Mouse (Mus musculus) embryonic facial prominence, embryonic 12.5 days (tissue): ENCODE measurements around the gene Ablim1. TPM values are rescaled to one million over a fixed set of nuclear protein-coding genes. Genes with fewer than 3 reads are reported as not detected.

Source experiments
- ATAC-seq: fragments of 200-750 bp; cut with Nextera tagmentation; 2 replicates; pipeline ENCODE4 v1.8.0; 2017; ENCODE audit not compliant: insufficient number of reproducible peaks, insufficient read depth, low FRiP score, low TSS enrichment
- H3K27ac ChIP-seq: fragments of 300-500 bp; sonication (generic); 2 replicates; pipeline ENCODE4 v1.5.1; 2016; ENCODE audit warnings: mild to moderate bottlenecking
- H3K27me3 ChIP-seq: fragments of 300-500 bp; sonication (generic); 2 replicates; pipeline ENCODE4 v1.6.1; 2016; ENCODE audit warnings: mild to moderate bottlenecking, moderate library complexity
- H3K36me3 ChIP-seq: fragments of 300-500 bp; sonication (generic); 2 replicates; pipeline ENCODE4 v1.6.1; 2016; ENCODE audit warnings: mild to moderate bottlenecking
- H3K4me1 ChIP-seq: fragments of 300-500 bp; sonication (generic); 2 replicates; pipeline ENCODE4 v1.6.1; 2016
- H3K4me2 ChIP-seq: fragments of 300-500 bp; sonication (generic); replicated peaks from 2 replicates; pipeline ENCODE4 v1.6.1; 2016; ENCODE audit warnings: mild to moderate bottlenecking, moderate library complexity
- H3K4me3 ChIP-seq: fragments of 300-500 bp; sonication (generic); 2 replicates; pipeline ENCODE4 v1.5.1; 2016; ENCODE audit warnings: mild to moderate bottlenecking
- H3K9ac ChIP-seq: fragments of 300-500 bp; sonication (generic); 2 replicates; pipeline ENCODE4 v1.6.1; 2016; ENCODE audit warnings: mild to moderate bottlenecking, moderate library complexity
- H3K9me3 ChIP-seq: fragments of 300-500 bp; sonication (generic); 2 replicates; pipeline ENCODE4 v1.6.1; 2016; ENCODE audit warnings: mild to moderate bottlenecking, moderate library complexity
- WGBS: fragments of 180-500 bp; shearing (Covaris S2); methylation state at CpG from one replicate; pipeline ENCODE4 v1.1.7; 2016; 5-methylcytosine and 5-hydroxymethylcytosine counted together
- polyA plus RNA-seq: library from polyadenylated mRNA; unstranded; fragments of >200 nt; fragmentation: Nextera tagmentation; extraction: Ambion mirVana; gene quantifications from 2 replicates; pipeline ENCODE4 v1.2.1, GENCODE M21; 2016

Ablim1 gene
- polyA plus RNA-seq, 1 experiment from 2014 or later = 32.0 TPM

DNA sequence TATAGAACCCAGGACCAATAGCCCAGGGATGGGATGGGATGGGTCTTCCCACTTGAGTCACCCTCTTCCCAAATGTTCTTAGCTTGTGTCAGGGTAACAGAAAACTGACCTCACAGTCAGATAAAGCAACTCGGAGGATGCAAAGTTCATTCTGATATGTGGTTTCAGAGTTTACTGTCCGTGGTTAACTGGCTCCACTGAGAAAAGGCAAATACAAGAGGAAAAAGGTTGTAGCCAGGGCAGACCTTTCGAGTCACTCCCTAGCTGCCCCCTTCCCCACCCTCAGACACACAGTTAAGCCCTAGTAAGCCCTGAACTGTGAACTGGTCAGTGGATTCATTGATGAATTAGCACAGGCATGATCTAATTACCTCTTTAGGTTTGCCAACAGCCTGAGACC, 7.1 kb upstream of the Ablim1 start:
- no peak for ATAC-seq
- Histone ChIP-seq H3K9ac (no peak overlapping the region), H3K9me3 (no peaks in the 10 kb centered on the region), H3K36me3 (no peaks in the 10 kb centered on the region), H3K4me3 (no peak overlapping the region), H3K27ac (no peak overlapping the region), H3K4me1 (no peaks in the 10 kb centered on the region), H3K27me3 (no peaks in the 10 kb centered on the region), H3K4me2 (no peak overlapping the region)
- WGBS = 93% methylated on average over 3 of the region's 3 CpGs

DNA sequence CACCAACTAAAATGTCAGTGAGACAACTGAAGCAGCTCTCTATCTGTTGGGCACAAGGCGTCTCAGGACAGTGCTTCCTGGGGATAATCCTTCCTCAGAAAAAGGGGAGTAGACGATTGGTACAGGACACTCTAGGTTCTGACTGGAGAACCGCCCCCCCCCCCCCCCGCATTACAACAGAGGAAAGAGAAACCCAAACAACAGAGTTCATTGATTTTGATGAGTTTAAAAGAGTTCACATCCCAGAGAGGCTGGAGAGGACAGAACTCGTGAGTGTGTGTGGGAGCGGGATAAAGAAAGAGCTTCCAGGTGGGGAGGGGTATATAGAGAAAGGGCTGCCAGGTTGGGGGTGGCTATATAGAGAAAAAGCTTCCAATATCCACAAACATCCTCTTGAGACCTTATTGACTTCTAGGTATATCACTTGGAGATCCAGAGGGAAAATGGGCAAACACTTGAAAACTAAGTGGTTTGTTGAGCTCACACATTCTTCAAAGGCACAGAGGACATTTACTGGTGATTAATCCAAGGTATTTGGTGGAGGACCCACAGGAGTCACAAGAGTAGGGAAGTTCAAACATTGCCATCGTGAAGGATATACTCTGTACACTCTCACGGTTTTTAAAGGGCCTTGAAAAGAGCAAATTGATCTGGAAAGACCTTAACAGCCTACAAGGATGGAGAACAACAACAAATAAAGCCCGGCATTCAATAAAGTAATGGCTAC, 6.1 kb upstream of the Ablim1 start:
- no peak overlapping the region for H3K9ac ChIP-seq
- H3K9me3 ChIP-seq = no peaks in the 10 kb centered on the region
- no peak overlapping the region for H3K4me2 ChIP-seq
- H3K36me3 ChIP-seq = no peaks in the 10 kb centered on the region
- H3K27ac ChIP-seq = no peak overlapping the region
- no peak overlapping the region for H3K4me3 ChIP-seq
- WGBS = 72% methylated on average over 9 of the region's 9 CpGs
- ATAC-seq = no peak
- peaks cover 3% of the 10 kb centered on the region; the same call in 1 of the 2 replicates for H3K27me3 ChIP-seq
- no peaks in the 10 kb centered on the region for H3K4me1 ChIP-seq

DNA sequence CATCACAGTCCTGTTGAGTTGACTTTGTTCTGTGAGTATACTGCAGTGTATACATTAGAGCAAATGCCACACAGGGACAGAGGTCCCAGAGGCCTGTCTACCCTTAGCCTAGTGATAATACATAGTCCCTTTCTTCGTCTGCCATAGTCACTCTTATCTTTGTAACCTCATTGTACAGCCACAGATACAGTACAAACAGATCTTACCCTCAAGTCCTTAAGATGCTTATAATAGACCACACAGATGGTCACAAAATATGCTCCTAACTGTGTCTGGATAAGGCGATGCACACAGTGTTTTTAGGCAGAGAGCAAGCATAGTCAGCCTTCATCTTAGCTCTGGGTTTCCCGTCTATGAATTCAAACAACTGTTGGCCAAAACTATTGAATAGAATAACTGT, 1.9 kb upstream of the Ablim1 start:
- Histone ChIP-seq H3K9me3 (no peaks in the 10 kb centered on the region), H3K27me3 (peaks cover 31% of the 10 kb centered on the region), H3K4me3 (no peak overlapping the region), H3K4me1 (peaks cover 13% of the 10 kb centered on the region), H3K9ac (no peak overlapping the region), H3K4me2 (no peak overlapping the region), H3K36me3 (no peaks in the 10 kb centered on the region), H3K27ac (no peak overlapping the region)
- 88% methylated on average over 3 of the region's 3 CpGs for WGBS
- ATAC-seq = no peak

- 44% methylated on average over 11 of the region's 11 CpGs for WGBS
- Histone ChIP-seq H3K27ac (no peak overlapping the region), H3K4me2 (peak overlapping the region; percentile 97), H3K36me3 (no peaks in the 10 kb centered on the region), H3K9ac (peak overlapping the region; percentile 61), H3K27me3 (peaks cover 31% of the 10 kb centered on the region), H3K4me1 (peaks cover 13% of the 10 kb centered on the region), H3K9me3 (no peaks in the 10 kb centered on the region), H3K4me3 (peak overlapping the region; percentile 52)
- no peak for ATAC-seq
Measured at GRCm38 (mm10) chr19:57315013-57315565, 370 bp upstream of the Ablim1 start.

DNA sequence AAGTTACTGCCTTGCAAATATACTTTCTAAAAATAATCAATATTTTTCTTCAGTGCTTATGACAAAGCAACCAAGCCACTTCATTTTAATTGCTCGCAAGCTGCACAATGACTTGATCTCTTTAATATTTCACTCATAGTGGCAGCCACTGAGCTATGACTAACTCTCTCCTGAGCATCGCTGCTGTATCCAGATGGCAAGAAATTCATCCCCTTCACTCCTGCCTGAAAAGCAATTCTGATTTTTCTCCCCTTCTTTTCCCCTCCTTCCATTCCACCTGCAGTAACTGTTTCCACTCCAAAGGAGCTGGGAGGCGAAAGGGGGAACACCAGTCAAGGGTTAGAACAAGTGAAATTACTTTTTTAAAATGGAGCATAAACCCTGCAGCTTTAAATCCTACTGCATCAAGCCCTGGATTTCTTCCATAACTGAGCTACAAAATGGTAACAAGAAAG, 801 bp downstream of the Ablim1 start:
- H3K4me2 ChIP-seq = peak overlapping the region; percentile 97
- WGBS = 76% methylated on average over 3 of the region's 3 CpGs
- peaks cover 31% of the 10 kb centered on the region for H3K27me3 ChIP-seq
- H3K9me3 ChIP-seq = no peaks in the 10 kb centered on the region
- ATAC-seq = no peak
- H3K36me3 ChIP-seq = no peaks in the 10 kb centered on the region
- H3K9ac ChIP-seq = no peak overlapping the region
- peak overlapping the region; percentile 52 for H3K4me3 ChIP-seq
- H3K4me1 ChIP-seq = peaks cover 13% of the 10 kb centered on the region
- no peak overlapping the region for H3K27ac ChIP-seq

GRCm38 (mm10) chr19:57313226-57313625, 1.5 kb downstream of the Ablim1 start:
- Histone ChIP-seq H3K4me3 (no peak overlapping the region), H3K9me3 (no peaks in the 10 kb centered on the region), H3K4me2 (no peak overlapping the region), H3K27ac (no peak overlapping the region), H3K27me3 (peaks cover 31% of the 10 kb centered on the region), H3K4me1 (peaks cover 13% of the 10 kb centered on the region), H3K9ac (no peak overlapping the region), H3K36me3 (no peaks in the 10 kb centered on the region)
- 62% methylated on average over 10 of the region's 10 CpGs for WGBS
- ATAC-seq = no peak

- H3K4me3 ChIP-seq = no peak overlapping the region
- no peak overlapping the region for H3K4me2 ChIP-seq
- no peak for ATAC-seq
- H3K4me1 ChIP-seq = peaks cover 11% of the 10 kb centered on the region
- no peak overlapping the region for H3K9ac ChIP-seq
- H3K9me3 ChIP-seq = no peaks in the 10 kb centered on the region
- H3K27ac ChIP-seq = no peak overlapping the region
- peaks cover 21% of the 10 kb centered on the region for H3K27me3 ChIP-seq
- 72% methylated on average over 4 of the region's 4 CpGs for whole genome bisulfite sequencing
- no peaks in the 10 kb centered on the region for H3K36me3 ChIP-seq
Measured at GRCm38 (mm10) chr19:57309980-57310379, 4.7 kb downstream of the Ablim1 start.

DNA sequence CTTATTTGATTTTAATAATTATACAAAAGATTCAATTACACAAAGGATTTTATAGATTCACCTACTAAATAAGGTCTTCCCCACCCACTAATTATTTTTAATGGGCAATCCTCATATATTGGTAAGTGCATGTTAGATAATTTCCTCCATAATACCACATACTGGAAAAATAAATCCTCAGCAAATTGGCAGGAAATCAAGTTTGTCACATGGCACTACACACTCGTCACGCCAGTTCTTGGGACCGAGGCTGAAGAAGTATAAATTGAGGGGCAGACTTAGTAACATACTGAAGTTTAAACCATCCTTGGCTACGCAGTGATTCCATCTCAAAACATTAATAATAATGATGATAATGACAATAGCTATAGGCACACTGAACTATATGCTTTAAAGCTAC, 8.1 kb downstream of the Ablim1 start:
- WGBS = 51% methylated on average over 4 of the region's 4 CpGs

DNA sequence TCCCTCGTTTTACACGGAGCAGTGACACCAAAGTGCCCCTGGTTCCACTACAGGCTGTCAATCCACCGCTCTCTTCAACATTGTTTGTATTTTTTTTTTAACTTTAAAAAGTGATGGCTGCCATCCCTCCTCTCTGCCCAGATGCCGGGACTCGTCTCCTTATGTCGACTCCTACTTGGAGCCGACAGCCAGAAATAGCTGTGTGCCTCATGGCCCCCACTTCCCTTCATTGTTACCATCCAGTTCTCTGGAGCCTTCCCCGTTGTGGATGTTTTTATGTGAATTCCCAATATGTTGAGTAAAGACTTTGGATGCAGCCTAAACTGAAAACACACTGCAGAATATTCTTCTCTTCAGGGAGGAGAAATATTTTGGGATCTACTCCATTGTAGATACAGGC, 8.7 kb downstream of the Ablim1 start:
- H3K9ac ChIP-seq = no peak overlapping the region
- no peak for ATAC-seq
- H3K27ac ChIP-seq = no peak overlapping the region
- WGBS = 73% methylated on average over 8 of the region's 8 CpGs
- H3K9me3 ChIP-seq = no peaks in the 10 kb centered on the region
- no peaks in the 10 kb centered on the region for H3K27me3 ChIP-seq
- no peaks in the 10 kb centered on the region for H3K36me3 ChIP-seq
- H3K4me3 ChIP-seq = no peak overlapping the region
- H3K4me1 ChIP-seq = no peaks in the 10 kb centered on the region
- no peak overlapping the region for H3K4me2 ChIP-seq

More for the DNA sequence above, 8.1 kb downstream of the Ablim1 start:
- no peaks in the 10 kb centered on the region for H3K9me3 ChIP-seq
- no peaks in the 10 kb centered on the region for H3K27me3 ChIP-seq
- H3K9ac ChIP-seq = no peak overlapping the region
- H3K4me1 ChIP-seq = no peaks in the 10 kb centered on the region
- H3K36me3 ChIP-seq = no peaks in the 10 kb centered on the region
- no peak for ATAC-seq
- no peak overlapping the region for H3K4me2 ChIP-seq
- no peak overlapping the region for H3K27ac ChIP-seq
- H3K4me3 ChIP-seq = no peak overlapping the region

- no peak overlapping the region for H3K4me2 ChIP-seq
- H3K4me1 ChIP-seq = no peaks in the 10 kb centered on the region
- no peaks in the 10 kb centered on the region for H3K36me3 ChIP-seq
- ATAC-seq = no peak
- H3K9ac ChIP-seq = no peak overlapping the region
- H3K27ac ChIP-seq = no peak overlapping the region
- H3K27me3 ChIP-seq = no peaks in the 10 kb centered on the region
- H3K4me3 ChIP-seq = no peak overlapping the region
- no peaks in the 10 kb centered on the region for H3K9me3 ChIP-seq
- 66% methylated on average over 2 of the region's 2 CpGs for WGBS
Measured at GRCm38 (mm10) chr19:57304666-57305065, 10.1 kb downstream of the Ablim1 start.

DNA sequence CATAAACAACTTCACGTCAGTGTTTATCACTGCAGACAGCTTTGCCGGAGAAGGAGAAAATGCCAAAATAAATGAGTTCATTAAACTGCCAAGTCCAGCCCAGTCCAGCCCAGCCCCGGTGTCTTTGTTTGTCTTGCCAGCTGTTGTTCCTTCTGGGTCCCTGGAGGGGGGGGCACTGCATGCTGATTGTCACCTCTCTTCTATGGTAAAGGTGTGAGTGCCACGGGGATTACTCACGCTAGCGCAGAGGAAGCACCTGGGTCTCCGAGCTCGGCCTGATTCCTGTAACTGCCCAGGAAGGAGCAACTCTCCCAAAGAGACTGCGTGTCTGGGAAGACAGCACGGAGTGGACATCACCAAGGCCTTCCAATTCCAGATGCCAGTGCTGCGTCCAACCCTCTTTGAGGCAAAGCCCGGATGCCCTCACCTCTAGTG, 12.7 kb downstream of the Ablim1 start:
- no peak for ATAC-seq
- 75% methylated on average over 12 of the region's 12 CpGs for WGBS
- H3K4me2 ChIP-seq = no peak overlapping the region
- no peak overlapping the region for H3K27ac ChIP-seq
- no peak overlapping the region for H3K9ac ChIP-seq
- no peaks in the 10 kb centered on the region for H3K27me3 ChIP-seq
- H3K4me3 ChIP-seq = no peak overlapping the region
- no peaks in the 10 kb centered on the region for H3K36me3 ChIP-seq
- H3K9me3 ChIP-seq = no peaks in the 10 kb centered on the region
- no peaks in the 10 kb centered on the region for H3K4me1 ChIP-seq

- ATAC-seq = no peak
- 72% methylated on average over 5 of the region's 5 CpGs for WGBS
- no peak overlapping the region for H3K9ac ChIP-seq
Measured at GRCm38 (mm10) chr19:57298006-57298405, 16.7 kb downstream of the Ablim1 start.

More at GRCm38 (mm10) chr19:57298006-57298405, 16.7 kb downstream of the Ablim1 start:
- no peak overlapping the region for H3K4me2 ChIP-seq
- no peaks in the 10 kb centered on the region for H3K27me3 ChIP-seq
- H3K9me3 ChIP-seq = no peaks in the 10 kb centered on the region
- no peak overlapping the region for H3K27ac ChIP-seq
- H3K4me1 ChIP-seq = no peaks in the 10 kb centered on the region
- H3K36me3 ChIP-seq = no peaks in the 10 kb centered on the region
- no peak overlapping the region for H3K4me3 ChIP-seq
